Mouse (Mus musculus) lung, postnatal 0 days (tissue): Measurements from ENCODE around the gene Hist1h4b. TPM values are rescaled to one million over a fixed set of nuclear protein-coding genes. Genes with fewer than 3 reads are reported as not detected.
"Not testable (repeated sequence)": the region's sequence is repeated elsewhere in the genome, so short reads cannot be mapped to it uniquely, and the experiment has no call there.

Experiments
- ATAC-seq: fragments of 200-750 bp; cut with Nextera tagmentation; 2 replicates; pipeline ENCODE4 v1.8.0; 2017; ENCODE audit warnings: moderate library complexity
- DNase-seq: peaks from one replicate; pipeline ENCODE4 v3.0.0-alpha.2; 2016; ENCODE audit warnings: low spot score
- H3K27ac ChIP-seq: fragments of 300-500 bp; sonication (generic); 2 replicates; pipeline ENCODE4 v1.5.1; 2014; ENCODE audit warnings: antibody characterized with exemption, mild to moderate bottlenecking, low read length, mixed read lengths
- H3K27me3 ChIP-seq: fragments of 300-500 bp; sonication (generic); replicated peaks from 2 replicates; pipeline ENCODE4 v1.6.1; 2014; ENCODE audit warnings: low read length, mixed read lengths; ENCODE audit not compliant: insufficient read depth
- H3K36me3 ChIP-seq: fragments of 300-500 bp; sonication (generic); 2 replicates; pipeline ENCODE4 v1.6.1; 2014; ENCODE audit warnings: low read length, mixed read lengths; ENCODE audit not compliant: insufficient read depth
- H3K4me1 ChIP-seq: fragments of 300-500 bp; sonication (generic); 2 replicates; pipeline ENCODE4 v1.6.1; 2014; ENCODE audit warnings: antibody characterized with exemption, low read depth, low read length, mixed read lengths; ENCODE audit not compliant: insufficient read depth
- H3K4me2 ChIP-seq: fragments of 300-500 bp; sonication (generic); replicated peaks from 2 replicates; pipeline ENCODE4 v1.6.1; 2014; ENCODE audit warnings: low read depth, mild to moderate bottlenecking, low read length, moderate library complexity, mixed read lengths
- H3K4me3 ChIP-seq: fragments of 300-500 bp; sonication (generic); 2 replicates; pipeline ENCODE4 v1.5.1; 2014; ENCODE audit warnings: low read depth, low read length
- H3K9ac ChIP-seq: fragments of 300-500 bp; sonication (generic); replicated peaks from 2 replicates; pipeline ENCODE4 v1.6.1; 2014; ENCODE audit warnings: low read depth, mild to moderate bottlenecking
- H3K9me3 ChIP-seq: fragments of 300-500 bp; sonication (generic); 2 replicates; pipeline ENCODE4 v1.6.1; 2016; ENCODE audit warnings: low read length, mixed read lengths
- CTCF ChIP-seq: IDR thresholded peaks from 2 replicates; pipeline ENCODE4 v1.5.1; 2016; ENCODE audit warnings: antibody characterized with exemption, mild to moderate bottlenecking
- EP300 ChIP-seq: IDR thresholded peaks from 2 replicates; pipeline ENCODE4 v1.6.1; 2016; ENCODE audit warnings: antibody characterized with exemption, mild to moderate bottlenecking, control low read depth
- WGBS: fragments of 180-500 bp; shearing (Covaris S2); extraction: QIAGEN DNeasy Blood & Tissue Kit; methylation state at CpG from one replicate; pipeline ENCODE4 v1.1.7; 2014; 5-methylcytosine and 5-hydroxymethylcytosine counted together
- polyA plus RNA-seq: library from polyadenylated mRNA; unstranded; fragments of >200 nt; fragmentation: Nextera tagmentation; extraction: Ambion mirVana; gene quantifications from 2 replicates; pipeline ENCODE4 v1.2.1, GENCODE M21; 2015

The Hist1h4b gene
- polyA plus RNA-seq, 1 experiment from 2014 or later = 0.57 TPM

- H3K4me3 ChIP-seq = no peak overlapping the region
- H3K9me3 ChIP-seq = no peaks in the 10 kb centered on the region
- TF ChIP-seq EP300 (no peak), CTCF (no peak)
- peaks cover 12% of the 10 kb centered on the region for H3K4me1 ChIP-seq
- DNase-seq (no peak), ATAC-seq (no peak)
- H3K36me3 ChIP-seq = no peaks in the 10 kb centered on the region
- H3K27me3 ChIP-seq = no peaks in the 10 kb centered on the region
- WGBS = 38% methylated on average over 10 of the region's 12 CpGs
- no peak overlapping the region for H3K27ac ChIP-seq
- peak overlapping the region; percentile 75 for H3K4me2 ChIP-seq
- H3K9ac ChIP-seq = peak overlapping the region; percentile 64; the same call in 1 of the 2 replicates
Measured at GRCm38 (mm10) chr13:23764324-23765171, 7.7 kb downstream of the Hist1h4b start.

GRCm38 (mm10) chr13:23765172-23765513, 8.3 kb downstream of the Hist1h4b start:
- no peak for ATAC-seq
- no peak for DNase-seq
- H3K9me3 ChIP-seq = no peaks in the 10 kb centered on the region
- 27% methylated on average over 1 of the region's 1 CpGs for WGBS
- TF ChIP-seq CTCF = no peak
- no peak for TF ChIP-seq EP300
- H3K27me3 ChIP-seq = no peaks in the 10 kb centered on the region
- no peak overlapping the region for H3K4me2 ChIP-seq
- no peak overlapping the region for H3K27ac ChIP-seq
- no peak overlapping the region for H3K9ac ChIP-seq
- no peak overlapping the region for H3K4me3 ChIP-seq
- no peaks in the 10 kb centered on the region for H3K36me3 ChIP-seq
- H3K4me1 ChIP-seq = peaks cover 11% of the 10 kb centered on the region

GRCm38 (mm10) chr13:23766772-23767171, 10.0 kb downstream of the Hist1h4b start:
- no peak overlapping the region for H3K4me2 ChIP-seq
- TF ChIP-seq EP300 (no peak), CTCF (no peak)
- no peak for DNase-seq
- peaks cover 8% of the 10 kb centered on the region for H3K4me1 ChIP-seq
- H3K4me3 ChIP-seq = no peak overlapping the region
- H3K27me3 ChIP-seq = no peaks in the 10 kb centered on the region
- H3K9me3 ChIP-seq = no peaks in the 10 kb centered on the region
- no peak overlapping the region for H3K27ac ChIP-seq
- H3K36me3 ChIP-seq = no peaks in the 10 kb centered on the region
- ATAC-seq = no peak
- no peak overlapping the region for H3K9ac ChIP-seq

- DNase-seq (no peak), ATAC-seq (no peak)
- no peak overlapping the region for H3K4me2 ChIP-seq
- H3K4me1 ChIP-seq = peaks cover 9% of the 10 kb centered on the region
- no peaks in the 10 kb centered on the region for H3K9me3 ChIP-seq
- H3K36me3 ChIP-seq = no peaks in the 10 kb centered on the region
- H3K9ac ChIP-seq = no peak overlapping the region
- H3K4me3 ChIP-seq = no peak overlapping the region
- 48% methylated on average over 5 of the region's 5 CpGs for whole genome bisulfite sequencing
- H3K27ac ChIP-seq = no peak overlapping the region
- H3K27me3 ChIP-seq = no peaks in the 10 kb centered on the region
- no peak for TF ChIP-seq EP300
- TF ChIP-seq CTCF = no peak
Measured at GRCm38 (mm10) chr13:23768834-23769397, 12.1 kb downstream of the Hist1h4b start.

GRCm38 (mm10) chr13:23769613-23770012, 12.8 kb downstream of the Hist1h4b start, which contains the start of gene Trim38:
Gene Trim38, plus strand, starts transcription at chr13:23769913.
- 87% methylated on average over 2 of the region's 2 CpGs for WGBS
- H3K4me2 ChIP-seq, DNase-seq, H3K9ac ChIP-seq, H3K4me1 ChIP-seq, H3K36me3 ChIP-seq, ATAC-seq, H3K27ac ChIP-seq, H3K4me3 ChIP-seq, H3K27me3 ChIP-seq, H3K9me3 ChIP-seq: not testable (repeated sequence)

- Histone ChIP-seq H3K4me2 (peak overlapping the region; percentile 42), H3K36me3 (no peaks in the 10 kb centered on the region), H3K27me3 (no peaks in the 10 kb centered on the region), H3K27ac (no peak overlapping the region), H3K4me3 (peak overlapping the region; percentile 5; the same call in 1 of the 2 replicates), H3K9ac (no peak overlapping the region), H3K4me1 (0 out of 2 replicates have a peak, but pooled peaks cover 3% of the 10 kb centered on the region), H3K9me3 (no peaks in the 10 kb centered on the region)
- WGBS = 23% methylated on average over 21 of the region's 21 CpGs
- DNase-seq (peak; percentile 35), ATAC-seq (peak; percentile 84)
- TF ChIP-seq EP300 (no peak), CTCF (no peak)
Measured at GRCm38 (mm10) chr13:23772561-23773313, 15.9 kb downstream of the Hist1h4b start.
